Mouse (Mus musculus): ENCODE data around the gene Gm14308. TPM values are rescaled to one million over a fixed set of nuclear protein-coding genes. Genes with fewer than 3 reads are reported as not detected.
"Not testable (repeated sequence)": the region's sequence is repeated elsewhere in the genome, so short reads cannot be mapped to it uniquely, and the experiment has no call there.

Gene Gm14308
- polyA plus RNA-seq (2014; fragmentation: Nextera tagmentation; extraction: Ambion mirVana): 18.7 and 19.8 TPM in 2 replicates

DNA sequence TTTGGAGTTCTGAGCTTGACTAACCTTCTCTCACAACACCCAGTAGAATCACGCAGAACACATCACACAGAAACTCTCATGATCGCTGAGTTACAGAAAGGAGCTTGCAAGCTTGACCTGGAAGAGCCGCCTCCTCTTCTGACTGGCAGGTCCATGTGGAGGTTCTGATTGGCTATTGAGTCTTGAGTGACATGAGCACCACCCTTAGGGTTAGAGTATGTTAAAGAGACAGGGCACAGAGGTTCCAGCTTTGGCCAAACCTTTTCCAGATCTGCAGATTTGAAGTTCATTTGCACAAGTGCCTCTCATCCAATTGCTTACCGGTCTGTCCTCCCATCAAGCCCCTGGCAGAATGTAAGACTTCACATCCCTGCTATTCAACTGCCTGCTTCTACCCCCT lies at the start of gene Gm14308:
TSS of gene Gm14308 (minus strand) at position 101 of the 400 bp plus-strand sequence.
- not testable (repeated sequence) for H3K36me3 ChIP-seq (ENCODE audit: control insufficient read depth, insufficient read depth, low read length); H3K27me3 ChIP-seq (replicated peaks; ENCODE audit: control insufficient read depth, insufficient read depth, low read length); H3K9ac ChIP-seq (ENCODE audit: low read length); DNase-seq (ENCODE audit: low spot score); H3K4me1 ChIP-seq (ENCODE audit: control insufficient read depth, insufficient read depth, low read length); H3K27ac ChIP-seq (ENCODE audit: low read depth, low read length); H3K9me3 ChIP-seq (replicated peaks; ENCODE audit: control insufficient read depth, low read length); ATAC-seq; H3K4me3 ChIP-seq (ENCODE audit: low read depth, low read length); H3K4me2 ChIP-seq (ENCODE audit: low read length)
- no CpG with 5 or more reads among the region's 4 CpGs for WGBS

DNA sequence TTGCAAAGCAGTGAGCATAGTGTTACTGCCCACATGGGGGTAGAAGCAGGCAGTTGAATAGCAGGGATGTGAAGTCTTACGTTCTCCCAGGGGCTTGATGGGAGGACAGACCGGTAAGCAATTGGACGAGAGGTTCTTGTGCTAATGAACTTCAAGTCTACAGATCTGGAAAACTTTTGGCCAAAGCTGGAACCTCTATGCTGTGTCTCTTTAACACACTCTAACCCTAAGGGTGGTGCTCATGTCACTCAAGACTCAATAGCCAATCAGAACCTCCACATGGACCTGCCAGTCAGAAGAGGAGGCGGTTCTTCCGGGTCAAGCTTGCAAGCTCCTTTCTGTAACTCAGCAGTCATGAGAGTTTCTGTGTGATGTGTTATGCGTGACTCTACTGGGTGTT lies 34.1 kb upstream of the Gm14308 start, which contains the start of gene Zfp973:
TSS of gene Zfp973 (plus strand) at position 301 of the 400 bp plus-strand sequence.
- not testable (repeated sequence) for H3K27ac ChIP-seq (ENCODE audit: low read depth, low read length); H3K9ac ChIP-seq (ENCODE audit: low read length); H3K4me1 ChIP-seq (ENCODE audit: control insufficient read depth, insufficient read depth, low read length); H3K36me3 ChIP-seq (ENCODE audit: control insufficient read depth, insufficient read depth, low read length); H3K4me2 ChIP-seq (ENCODE audit: low read length); H3K4me3 ChIP-seq (ENCODE audit: low read depth, low read length); H3K27me3 ChIP-seq (replicated peaks; ENCODE audit: control insufficient read depth, insufficient read depth, low read length); DNase-seq (ENCODE audit: low spot score); H3K9me3 ChIP-seq (replicated peaks; ENCODE audit: control insufficient read depth, low read length); ATAC-seq
- WGBS: no CpG with 5 or more reads among the region's 6 CpGs

Other genes with a start within 250 kb of the Gm14308 start
- 9.0 and 13.8 TPM in 2 replicates for gene Gm14435, start 212.8 kb downstream of the Gm14308 start, polyA plus RNA-seq (2014; fragmentation: Nextera tagmentation; extraction: Ambion mirVana)
- gene Gm14434, start 149.6 kb downstream of the Gm14308 start, polyA plus RNA-seq (2014; fragmentation: Nextera tagmentation; extraction: Ambion mirVana): 28.0 and 29.1 TPM in 2 replicates
- not detected in 2 replicates for gene Zfp967, start 115.3 kb downstream of the Gm14308 start, polyA plus RNA-seq (2014; fragmentation: Nextera tagmentation; extraction: Ambion mirVana)
- 10.9 and 11.1 TPM in 2 replicates for gene Zfp973, start 34.2 kb upstream of the Gm14308 start, polyA plus RNA-seq (2014; fragmentation: Nextera tagmentation; extraction: Ambion mirVana)
- 44.0 and 46.8 TPM in 2 replicates for gene Gm14305, start 72.0 kb upstream of the Gm14308 start, polyA plus RNA-seq (2014; fragmentation: Nextera tagmentation; extraction: Ambion mirVana)
- 9.3 and 10.8 TPM in 2 replicates for gene Gm14295, start 162.3 kb upstream of the Gm14308 start, polyA plus RNA-seq (2014; fragmentation: Nextera tagmentation; extraction: Ambion mirVana)
- not detected in 2 replicates for gene Gm14408, start 194.8 kb upstream of the Gm14308 start, polyA plus RNA-seq (2014; fragmentation: Nextera tagmentation; extraction: Ambion mirVana)